ENCODE assay signal across 36 mouse cellular contexts in the genomic region with DNA sequence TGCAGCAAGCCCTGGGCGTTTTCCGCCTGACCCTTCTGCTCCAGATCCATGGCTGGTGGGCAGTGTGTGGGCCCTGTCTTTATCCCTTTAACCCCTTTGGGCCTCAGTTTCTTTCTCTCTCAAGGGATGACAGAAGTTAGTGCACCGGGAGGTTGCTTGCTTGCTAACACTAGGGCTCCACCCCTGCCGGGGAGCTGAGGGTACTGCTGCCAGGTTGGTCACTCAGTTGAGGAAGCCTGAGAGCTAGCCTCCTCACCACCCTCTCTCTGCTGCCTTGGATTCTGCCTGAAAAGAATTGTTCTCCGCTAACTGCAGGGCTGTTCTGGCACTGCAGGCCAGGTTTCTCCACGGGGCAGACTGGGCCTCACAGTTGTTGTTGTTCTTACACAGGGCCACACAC. TPM values are rescaled to one million over a fixed set of nuclear protein-coding genes. Genes with fewer than 3 reads are reported as not detected.
DNase-seq lines count a peak whose midpoint lies in the region; ATAC-seq and TF ChIP-seq lines count a peak whose summit lies in the region.
"Had no signal": no experiment of that assay in that cellular context is flagged by ENCODE, and none has a peak within 500 bp of the region (broad histone marks: within the 10 kb centered on the region; RNA-seq: fewer than 3 reads in every experiment).

No protein-coding gene starts in this region.

- no peak overlapping the region for H3K4me3 ChIP-seq in forebrain, embryonic 10.5 days
- no peak overlapping the region for H3K4me3 ChIP-seq in forebrain, embryonic 16.5 days (replicated peaks; ENCODE audit: low read length)
- H3K4me3 ChIP-seq in left cerebral cortex, adult 2 months = no peak overlapping the region
- peak overlapping the region; percentile 68 for H3K4me3 ChIP-seq in E14TG2a.4 (replicated peaks; ENCODE audit: low read length)
- H3K4me3 ChIP-seq: embryonic facial prominence, embryonic 12.5 days; gastrocnemius, adult 2 months; heart, adult 2 months; heart, embryonic 12.5 days; limb, embryonic 12.5 days; liver, embryonic 15.5 days; lung, embryonic 15.5 days had no signal

- no peaks in the 10 kb centered on the region for H3K9me3 ChIP-seq in forebrain, embryonic 10.5 days
- no peaks in the 10 kb centered on the region for H3K9me3 ChIP-seq in forebrain, embryonic 16.5 days (ENCODE audit: control insufficient read depth, low read length)
- no peaks in the 10 kb centered on the region for H3K9me3 ChIP-seq in E14TG2a.4 (ENCODE audit: low read length)
- H3K9me3 ChIP-seq: embryonic facial prominence, embryonic 12.5 days; heart, embryonic 12.5 days; limb, embryonic 12.5 days; liver, embryonic 15.5 days; lung, embryonic 15.5 days had no signal

- intact Hi-C loops in left cerebral cortex, adult 2 months (cut with DNase I) = no loop called here

- no peak overlapping the region for H3K4me2 ChIP-seq in forebrain, embryonic 16.5 days (ENCODE audit: low read length)
- H3K4me2 ChIP-seq: embryonic facial prominence, embryonic 12.5 days; heart, embryonic 12.5 days; hindbrain, embryonic 14.5 days; limb, embryonic 12.5 days; liver, embryonic 15.5 days; lung, embryonic 15.5 days had no signal

- ATAC-seq in forebrain, embryonic 16.5 days = no peak

- 0 out of 2 replicates have a peak overlapping the region, but pooled peaks have one; percentile 11 for H3K27ac ChIP-seq in forebrain, embryonic 10.5 days
- no peak overlapping the region for H3K27ac ChIP-seq in forebrain, embryonic 16.5 days (ENCODE audit: low read length)
- H3K27ac ChIP-seq in left cerebral cortex, adult 2 months = no peak overlapping the region
- H3K27ac ChIP-seq: embryonic facial prominence, embryonic 12.5 days; gastrocnemius, adult 2 months; heart, adult 2 months; hindbrain, embryonic 14.5 days; limb, embryonic 12.5 days; liver, embryonic 15.5 days; lung, embryonic 15.5 days had no signal

- 87% methylated on average over 6 of the region's 6 CpGs for WGBS in forebrain, embryonic 10.5 days
- 63% methylated on average over 6 of the region's 6 CpGs for WGBS in forebrain, embryonic 16.5 days

- H3K27me3 ChIP-seq in forebrain, embryonic 10.5 days (ENCODE audit: poor library complexity, severe bottlenecking) = peaks cover 15% of the 10 kb centered on the region
- no peaks in the 10 kb centered on the region for H3K27me3 ChIP-seq in forebrain, embryonic 16.5 days (replicated peaks; ENCODE audit: control insufficient read depth, insufficient read depth, low read length)
- H3K27me3 ChIP-seq in E14TG2a.4 (ENCODE audit: insufficient read depth, low read length) = peaks cover 33% of the 10 kb centered on the region

- H3K4me1 ChIP-seq in forebrain, embryonic 10.5 days = peaks cover 14% of the 10 kb centered on the region
- peaks cover 10% of the 10 kb centered on the region for H3K4me1 ChIP-seq in forebrain, embryonic 16.5 days (replicated peaks; ENCODE audit: control insufficient read depth, insufficient read depth, low read length)
- peaks cover 21% of the 10 kb centered on the region for H3K4me1 ChIP-seq in E14TG2a.4 (replicated peaks; ENCODE audit: low read depth, low read length)
- H3K4me1 ChIP-seq: liver, embryonic 15.5 days had no signal

- no peak overlapping the region for H3K9ac ChIP-seq in forebrain, embryonic 16.5 days (replicated peaks; ENCODE audit: low read depth, low read length)
- H3K9ac ChIP-seq: embryonic facial prominence, embryonic 12.5 days; heart, embryonic 12.5 days; hindbrain, embryonic 14.5 days; limb, embryonic 12.5 days; liver, embryonic 15.5 days; lung, embryonic 15.5 days had no signal

- peak; percentile 9 for TF ChIP-seq CTCF in left cerebral cortex, adult 2 months (IDR thresholded peaks at IDR 0.05)
- peak; percentile 39; the same call in 1 of the 2 replicates for TF ChIP-seq CTCF in E14TG2a.4 (conservative IDR thresholded peaks at IDR 0.05; ENCODE audit: low read length)

- no peaks in the 10 kb centered on the region for H3K36me3 ChIP-seq in forebrain, embryonic 10.5 days (replicated peaks)
- H3K36me3 ChIP-seq in forebrain, embryonic 16.5 days (ENCODE audit: control insufficient read depth, insufficient read depth) = no peaks in the 10 kb centered on the region
- H3K36me3 ChIP-seq in E14TG2a.4 (ENCODE audit: insufficient read depth, low read length) = no peaks in the 10 kb centered on the region
- H3K36me3 ChIP-seq: embryonic facial prominence, embryonic 12.5 days; heart, embryonic 12.5 days; limb, embryonic 12.5 days; liver, embryonic 15.5 days; lung, embryonic 15.5 days had no signal

- DNase-seq in forebrain, embryonic 10.5 days (ENCODE audit: extremely low spot score, low spot score) = no peak
- DNase-seq in left cerebral cortex, adult 2 months (ENCODE audit: extremely low spot score in 1 of 2, low spot score in 2 of 2) = no peak
- no peak for DNase-seq in left cerebral cortex, adult 9 months (ENCODE audit: low spot score in 2 of 2)
- DNase-seq in R1 (ENCODE audit: low read depth, low spot score) = peak; percentile 50
- no peak for DNase-seq in right cerebral cortex, adult 2 months (ENCODE audit: low spot score in 2 of 2)
- DNase-seq: adrenal gland, postnatal 10 days; cerebellum, adult 9-11 months; embryo, embryonic 11 days; gastrocnemius, adult 2 months; gastrocnemius, postnatal 36 days; heart, adult 2 months; kidney, adult 2 months; kidney, postnatal 36 days; layer of hippocampus, adult 9-11 months; lung, postnatal 36 days; midbrain, embryonic 14.5 days; right cerebral cortex, adult 18-20 months; right cerebral cortex, postnatal 4 days; thymus, postnatal 4 days had no signal

RNA-seq across cellular contexts. Expression of gene Gnaz, which starts 6.0 kb away (rescaled TPM):
- 5.2 and 5.9 TPM in 2 replicates for polyA plus RNA-seq in forebrain, embryonic 10.5 days (2016; fragmentation: Nextera tagmentation; extraction: Ambion mirVana)
- 43.9 and 54.3 TPM in 2 replicates for polyA plus RNA-seq in forebrain, embryonic 16.5 days (2015; fragmentation: Nextera tagmentation; extraction: Ambion mirVana)
- total RNA-seq in left cerebral cortex, adult 2 months (2021) = 100 to 1,000 TPM; 114 to 124 TPM
- total RNA-seq: megakaryocyte-erythroid progenitor cell, adult 5-6 weeks had no signal
- polyA plus RNA-seq: liver, adult 2 months had no signal

RNA-seq across cellular contexts. Expression of gene Rsph14, which starts 59.4 kb away (rescaled TPM):
- polyA plus RNA-seq in forebrain, embryonic 10.5 days (2016; fragmentation: Nextera tagmentation; extraction: Ambion mirVana) = not detected in 2 replicates
- 0.27 and 0.77 TPM in 2 replicates for polyA plus RNA-seq in forebrain, embryonic 16.5 days (2015; fragmentation: Nextera tagmentation; extraction: Ambion mirVana)
- not detected for total RNA-seq in left cerebral cortex, adult 2 months (2021)
- total RNA-seq: gastrocnemius, adult 2 months; gastrocnemius, postnatal 36 days; heart, adult 2 months; hematopoietic stem cell, adult 5-6 weeks; liver, adult 2 months; megakaryocyte-erythroid progenitor cell, adult 5-6 weeks had no signal
- polyA plus RNA-seq: embryonic facial prominence, embryonic 12.5 days; forebrain, embryonic 11.5 days; heart, embryonic 12.5 days; heart, postnatal 0 days; intestine, embryonic 14.5 days; kidney, adult 2 months; kidney, embryonic 16.5 days; limb, embryonic 12.5 days; liver, adult 2 months; liver, embryonic 15.5 days; neural tube, embryonic 11.5 days; spleen, adult 2 months had no signal
